Mouse (Mus musculus): Measurements from ENCODE around the gene Ubqln2.

Gene Ubqln2

GRCm38 (mm10) chrX:153497688-153498516, at the start of gene Ubqln2:
Gene Ubqln2 (plus strand): TSS chrX:153498227.
- peak; percentile 26 for DNase-seq (ENCODE audit: low spot score)

- DNase-seq (ENCODE audit: low spot score) = no peak
These were observed 46.1 kb upstream of the Ubqln2 start for GRCm38 (mm10) chrX:153451946-153452345.

- DNase-seq (ENCODE audit: low spot score) = no peak
These were observed 21.2 kb upstream of the Ubqln2 start for GRCm38 (mm10) chrX:153476760-153477248.

GRCm38 (mm10) chrX:153492326-153492725, 5.7 kb upstream of the Ubqln2 start:
- DNase-seq (ENCODE audit: low spot score) = no peak

- no peak for DNase-seq (ENCODE audit: low spot score)
These were observed 752 bp downstream of the Ubqln2 start for GRCm38 (mm10) chrX:153498665-153499293.

- no peak for DNase-seq (ENCODE audit: low spot score)
These were observed 1.4 kb downstream of the Ubqln2 start for GRCm38 (mm10) chrX:153499294-153500046.

- DNase-seq (ENCODE audit: low spot score) = no peak
These were observed 2.0 kb downstream of the Ubqln2 start for GRCm38 (mm10) chrX:153500047-153500345.

GRCm38 (mm10) chrX:153505954-153506353, 7.9 kb downstream of the Ubqln2 start:
- DNase-seq (ENCODE audit: low spot score) = no peak

GRCm38 (mm10) chrX:153515491-153515890, 17.5 kb downstream of the Ubqln2 start:
- no peak for DNase-seq (ENCODE audit: low spot score)

- peak; percentile 10 for DNase-seq (ENCODE audit: low spot score)
These were observed 30.4 kb downstream of the Ubqln2 start for GRCm38 (mm10) chrX:153528399-153528798.
